Mouse (Mus musculus) spleen, embryonic (tissue): ENCODE measurements around the gene Vapa.

Source experiments
- CTCF ChIA-PET: fragments of 350-600 bp; sonication (Branson Sonifier 250); formaldehyde crosslinking; loops from one replicate; lab custom pipeline; 2022; lab: Charles Lee

The Vapa gene

GRCm38 (mm10) chr17:65625563-65625962 is 12.2 kb upstream of the Vapa start:
- CTCF ChIA-PET, result no interaction called here

GRCm38 (mm10) chr17:65623130-65623529 is 9.8 kb upstream of the Vapa start:
- CTCF ChIA-PET, result no interaction called here

- CTCF ChIA-PET, result no interaction called here
These were observed 5.1 kb upstream of the Vapa start for GRCm38 (mm10) chr17:65618431-65618830.

- CTCF ChIA-PET, result no interaction called here
These were observed 2.3 kb upstream of the Vapa start for GRCm38 (mm10) chr17:65615678-65616077.

GRCm38 (mm10) chr17:65614431-65614830 is 1.1 kb upstream of the Vapa start:
- CTCF ChIA-PET, result no interaction called here

- CTCF ChIA-PET, result no interaction called here
These were observed 253 bp downstream of the Vapa start for GRCm38 (mm10) chr17:65613142-65613462.

GRCm38 (mm10) chr17:65612391-65613141 is 789 bp downstream of the Vapa start:
- CTCF ChIA-PET, result interaction anchor here (0.8 kb wide), 1 partner anchor 1413 kb away, joined by 4 read pairs; no protein-coding TSS in a partner anchor

GRCm38 (mm10) chr17:65611721-65612120 is 1.6 kb downstream of the Vapa start:
- CTCF ChIA-PET, result interaction anchor here (0.8 kb wide), 1 partner anchor 1412 kb away, joined by 4 read pairs; no protein-coding TSS in a partner anchor

- CTCF ChIA-PET, result no interaction called here
These were observed 4.6 kb downstream of the Vapa start for GRCm38 (mm10) chr17:65608743-65609142.

GRCm38 (mm10) chr17:65608312-65608687 is 5.1 kb downstream of the Vapa start:
- CTCF ChIA-PET, result no interaction called here

- CTCF ChIA-PET, result no interaction called here
These were observed 5.6 kb downstream of the Vapa start for GRCm38 (mm10) chr17:65607574-65608311.

- CTCF ChIA-PET, result no interaction called here
These were observed 7.3 kb downstream of the Vapa start for GRCm38 (mm10) chr17:65606014-65606413.

- CTCF ChIA-PET, result no interaction called here
These were observed 8.5 kb downstream of the Vapa start for GRCm38 (mm10) chr17:65604892-65605291.

- CTCF ChIA-PET, result no interaction called here
These were observed 9.0 kb downstream of the Vapa start for GRCm38 (mm10) chr17:65604315-65604714.

GRCm38 (mm10) chr17:65597857-65598486 is 15.4 kb downstream of the Vapa start:
- CTCF ChIA-PET, result no interaction called here

GRCm38 (mm10) chr17:65594687-65595086 is 18.7 kb downstream of the Vapa start:
- CTCF ChIA-PET, result no interaction called here

- CTCF ChIA-PET, result interaction anchor here (0.6 kb wide), 1 partner anchor 68 kb away, joined by 3 read pairs; no protein-coding TSS in a partner anchor
These were observed 26.5 kb downstream of the Vapa start for GRCm38 (mm10) chr17:65586892-65587291.

- CTCF ChIA-PET, result no interaction called here
These were observed 31.9 kb downstream of the Vapa start for GRCm38 (mm10) chr17:65581440-65581839.

- CTCF ChIA-PET, result no interaction called here
These were observed 33.6 kb downstream of the Vapa start for GRCm38 (mm10) chr17:65579766-65580165.

- CTCF ChIA-PET, result no interaction called here
These were observed 38.0 kb downstream of the Vapa start for GRCm38 (mm10) chr17:65575339-65575738.

GRCm38 (mm10) chr17:65574850-65575249 is 38.5 kb downstream of the Vapa start:
- CTCF ChIA-PET, result no interaction called here

- CTCF ChIA-PET, result no interaction called here
These were observed 41.5 kb downstream of the Vapa start for GRCm38 (mm10) chr17:65571866-65572265.

- CTCF ChIA-PET, result no interaction called here
These were observed 41.9 kb downstream of the Vapa start for GRCm38 (mm10) chr17:65571466-65571865.
